Mouse (Mus musculus): Measurements from ENCODE around the gene Coq9.
"Not testable (repeated sequence)": the region's sequence is repeated elsewhere in the genome, so short reads cannot be mapped to it uniquely, and the experiment has no call there.

GRCm38 (mm10) chr8:94833901-94834405 is 4.2 kb upstream of the Coq9 start:
- TF ChIP-seq ZC3H11A (IDR thresholded peaks at IDR 0.05; ENCODE audit: low read depth, low read length); BHLHE40 (IDR thresholded peaks at IDR 0.05; ENCODE audit: low read depth, low read length); POLR2A (IDR thresholded peaks at IDR 0.05; ENCODE audit: low read depth, low read length); MAX (IDR thresholded peaks at IDR 0.05; ENCODE audit: low read length); CTCF (conservative IDR thresholded peaks at IDR 0.05 in 1 of 2, IDR thresholded peaks at IDR 0.05 in 1 of 2; ENCODE audit: low read depth in 2 of 2, low read length in 2 of 2); ZNF384 (IDR thresholded peaks at IDR 0.05; ENCODE audit: low read depth, low read length); TCF12 (IDR thresholded peaks at IDR 0.05; ENCODE audit: low read depth, low read length); RCOR1 (conservative IDR thresholded peaks at IDR 0.05; ENCODE audit: low read depth, low read length); EP300 (IDR thresholded peaks at IDR 0.05; ENCODE audit: low read length); ZMIZ1 (IDR thresholded peaks at IDR 0.05; ENCODE audit: low read depth, low read length); MYC (IDR thresholded peaks at IDR 0.05; ENCODE audit: low read depth, low read length): not testable (repeated sequence)
- TF ChIP-seq MAFK (IDR thresholded peaks at IDR 0.05; ENCODE audit: insufficient replicate concordance, low read length) = peak; percentile 67; the same call in 1 of the 2 replicates

All from CH12.LX (cell line).